Mouse (Mus musculus) embryonic facial prominence, embryonic 11.5 days (tissue): ENCODE results near the gene Olfr1286. TPM values are rescaled to one million over a fixed set of nuclear protein-coding genes. Genes with fewer than 3 reads are reported as not detected.

ENCODE experiments used
- ATAC-seq: fragments of 200-750 bp; cut with Nextera tagmentation; replicated peaks from 2 replicates; pipeline ENCODE4 v1.8.0; 2017; ENCODE audit warnings: low read depth; ENCODE audit not compliant: insufficient number of reproducible peaks, low FRiP score, low TSS enrichment
- DNase-seq: peaks from one replicate; pipeline ENCODE4 v3.0.0-alpha.2; 2015; ENCODE audit warnings: low spot score
- H3K27ac ChIP-seq: fragments of 300-500 bp; sonication (generic); replicated peaks from 2 replicates; pipeline ENCODE4 v1.5.1; 2014; ENCODE audit warnings: mild to moderate bottlenecking, low read depth, low read length, control low read depth
- H3K27me3 ChIP-seq: fragments of 300-500 bp; sonication (generic); 2 replicates; pipeline ENCODE4 v1.6.1; 2014; ENCODE audit warnings: mild to moderate bottlenecking, low read length, moderate library complexity, mixed read lengths; ENCODE audit not compliant: control insufficient read depth, insufficient read depth
- H3K36me3 ChIP-seq: fragments of 300-500 bp; sonication (generic); replicated peaks from 2 replicates; pipeline ENCODE4 v1.6.1; 2014; ENCODE audit warnings: low read depth, mild to moderate bottlenecking, low read length, moderate library complexity, mixed read lengths; ENCODE audit not compliant: control insufficient read depth, insufficient read depth
- H3K4me1 ChIP-seq: fragments of 300-500 bp; sonication (generic); 2 replicates; pipeline ENCODE4 v1.6.1; 2014; ENCODE audit warnings: low read length, mixed read lengths; ENCODE audit not compliant: control insufficient read depth, insufficient read depth
- H3K4me2 ChIP-seq: fragments of 300-500 bp; sonication (generic); 2 replicates; pipeline ENCODE4 v1.6.1; 2014; ENCODE audit warnings: low read depth, mild to moderate bottlenecking, control low read depth, low read length, moderate library complexity
- H3K4me3 ChIP-seq: fragments of 300-500 bp; sonication (generic); 2 replicates; pipeline ENCODE4 v1.5.1; 2014; ENCODE audit warnings: low read depth, low read length, control low read depth
- H3K9ac ChIP-seq: fragments of 300-500 bp; sonication (generic); replicated peaks from 2 replicates; pipeline ENCODE4 v1.6.1; 2014; ENCODE audit warnings: mild to moderate bottlenecking, control low read depth, low read length
- H3K9me3 ChIP-seq: fragments of 300-500 bp; sonication (generic); replicated peaks from 2 replicates; pipeline ENCODE4 v1.6.1; 2016; ENCODE audit warnings: mild to moderate bottlenecking, low read length, inconsistent platforms, mixed read lengths; ENCODE audit not compliant: control insufficient read depth
- WGBS: fragments of 180-500 bp; shearing (Covaris S2); extraction: QIAGEN DNeasy Blood & Tissue Kit; methylation state at CpG from one replicate; pipeline ENCODE4 v1.1.7; 2014; 5-methylcytosine and 5-hydroxymethylcytosine counted together
- polyA plus RNA-seq: library from polyadenylated mRNA; unstranded; fragments of >200 nt; fragmentation: Nextera tagmentation; extraction: Ambion mirVana; gene quantifications from 2 replicates; pipeline ENCODE4 v1.2.1, GENCODE M21; 2014

Olfr1286 gene
- polyA plus RNA-seq: not detected in 2 replicates

DNA sequence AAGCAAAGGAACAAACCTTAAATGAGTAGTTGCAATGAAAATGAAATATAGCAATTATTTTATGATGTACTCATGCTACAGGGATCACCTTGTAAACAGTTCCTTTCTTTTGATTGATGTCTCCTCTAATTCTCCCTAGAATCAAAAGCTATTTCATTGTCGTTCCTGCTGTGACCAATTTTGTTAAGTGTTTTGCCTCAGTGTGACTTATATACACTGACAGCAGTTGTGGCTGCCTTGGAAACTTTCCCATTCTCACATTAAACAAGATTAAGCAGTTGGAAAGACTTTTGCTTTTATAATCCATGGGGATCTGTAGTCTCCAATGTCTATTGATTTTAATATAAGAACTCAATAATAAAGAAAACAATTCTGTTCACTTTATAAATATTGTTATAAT is at the start of gene Olfr1286:
Gene Olfr1286 (minus strand): TSS at position 185 of the 400 bp plus-strand sequence.
- ATAC-seq (no peak), DNase-seq (no peak)
- Histone ChIP-seq H3K27ac (no peak within 1 kb of the TSS), H3K4me3 (no peak within 1 kb of the TSS), H3K9ac (no peak within 1 kb of the TSS), H3K4me1 (no peaks in the 10 kb centered on the region), H3K4me2 (no peak within 1 kb of the TSS), H3K27me3 (no peaks in the 10 kb centered on the region), H3K9me3 (no peaks in the 10 kb centered on the region), H3K36me3 (no peaks in the 10 kb centered on the region)
- WGBS: 59% methylated on average over 1 of the region's 1 CpGs

- no peak within 1 kb of the TSS for H3K4me2 ChIP-seq
- no peak within 1 kb of the TSS for H3K9ac ChIP-seq
- no peaks in the 10 kb centered on the region for H3K27me3 ChIP-seq
- H3K4me1 ChIP-seq: no peaks in the 10 kb centered on the region
- DNase-seq: no peak
- WGBS: 73% methylated on average over 1 of the region's 1 CpGs
- no peak within 1 kb of the TSS for H3K27ac ChIP-seq
- no peak for ATAC-seq
- H3K36me3 ChIP-seq: no peaks in the 10 kb centered on the region
- H3K4me3 ChIP-seq: no peak within 1 kb of the TSS
- no peaks in the 10 kb centered on the region for H3K9me3 ChIP-seq
These were observed 25.9 kb upstream of the Olfr1286 start, which contains the start of gene Olfr1287 for GRCm38 (mm10) chr2:111448842-111449241. Gene Olfr1287 (plus strand): TSS chr2:111449142.

- H3K27ac ChIP-seq: no peak within 1 kb of the TSS
- WGBS: 88% methylated on average over 1 of the region's 1 CpGs
- no peaks in the 10 kb centered on the region for H3K36me3 ChIP-seq
- no peak within 1 kb of the TSS for H3K4me2 ChIP-seq
- ATAC-seq: no peak
- no peak within 1 kb of the TSS for H3K4me3 ChIP-seq
- DNase-seq: no peak
- no peaks in the 10 kb centered on the region for H3K27me3 ChIP-seq
- H3K9me3 ChIP-seq: no peaks in the 10 kb centered on the region
- H3K4me1 ChIP-seq: no peaks in the 10 kb centered on the region
- H3K9ac ChIP-seq: no peak within 1 kb of the TSS
These were observed 47.7 kb downstream of the Olfr1286 start, which contains the start of gene Olfr1284 for GRCm38 (mm10) chr2:111375222-111375621. Gene Olfr1284 (plus strand): TSS chr2:111375522.

Other genes with a start within 250 kb of the Olfr1286 start
- not detected in 2 replicates for gene 4930430A15Rik, start 193.5 kb downstream of the Olfr1286 start, polyA plus RNA-seq
- not detected in 2 replicates for gene Olfr1275, start 187.8 kb downstream of the Olfr1286 start, polyA plus RNA-seq
- not detected in 2 replicates for gene Olfr1276, start 168.6 kb downstream of the Olfr1286 start, polyA plus RNA-seq
- not detected in 2 replicates for gene Olfr1277, start 149.0 kb downstream of the Olfr1286 start, polyA plus RNA-seq
- gene Olfr1278, start 133.0 kb downstream of the Olfr1286 start, polyA plus RNA-seq: not detected in 2 replicates
- not detected in 2 replicates for gene Olfr1279, start 122.5 kb downstream of the Olfr1286 start, polyA plus RNA-seq
- not detected in 2 replicates for gene Olfr1280, start 109.1 kb downstream of the Olfr1286 start, polyA plus RNA-seq
- gene Olfr1281, start 96.6 kb downstream of the Olfr1286 start, polyA plus RNA-seq: not detected in 2 replicates
- not detected in 2 replicates for gene Olfr1282, start 87.0 kb downstream of the Olfr1286 start, polyA plus RNA-seq
- gene Olfr1283, start 56.3 kb downstream of the Olfr1286 start, polyA plus RNA-seq: not detected in 2 replicates
- not detected in 2 replicates for gene Olfr1284, start 47.6 kb downstream of the Olfr1286 start, polyA plus RNA-seq
- gene Olfr1287, start 26.0 kb upstream of the Olfr1286 start, polyA plus RNA-seq: not detected in 2 replicates
- gene Olfr1288, start 51.0 kb upstream of the Olfr1286 start, polyA plus RNA-seq: not detected in 2 replicates
- not detected in 2 replicates for gene Olfr1289, start 57.7 kb upstream of the Olfr1286 start, polyA plus RNA-seq
- not detected in 2 replicates for gene Olfr1290, start 70.7 kb upstream of the Olfr1286 start, polyA plus RNA-seq
- not detected in 2 replicates for gene Olfr1291-ps1, start 74.1 kb upstream of the Olfr1286 start, polyA plus RNA-seq
- gene Olfr1293-ps, start 102.1 kb upstream of the Olfr1286 start, polyA plus RNA-seq: not detected in 2 replicates
- gene Olfr1294, start 117.2 kb upstream of the Olfr1286 start, polyA plus RNA-seq: not detected in 2 replicates
- not detected in 2 replicates for gene Olfr1295, start 146.6 kb upstream of the Olfr1286 start, polyA plus RNA-seq
- gene Olfr1297, start 203.4 kb upstream of the Olfr1286 start, polyA plus RNA-seq: not detected in 2 replicates
- gene Olfr1298, start 226.1 kb upstream of the Olfr1286 start, polyA plus RNA-seq: not detected in 2 replicates
- not detected in 2 replicates for gene Olfr1299, start 238.3 kb upstream of the Olfr1286 start, polyA plus RNA-seq